Mouse (Mus musculus) MN1 (cell line): ENCODE data around the gene Chd5.
A peak's percentile ranks its signal among the peaks of the same experiment; 100 is the strongest.

Experiments
- DNase-seq: peaks from one replicate; pipeline ENCODE4 v3.0.0-alpha.2; 2016; ENCODE audit warnings: low spot score

The Chd5 gene

GRCm38 (mm10) chr4:152318517-152319234 lies 19.8 kb upstream of the Chd5 start, which contains the start of gene Rnf207:
Gene Rnf207, minus strand, starts transcription at chr4:152318993.
- peak; percentile 86 for DNase-seq

DNA sequence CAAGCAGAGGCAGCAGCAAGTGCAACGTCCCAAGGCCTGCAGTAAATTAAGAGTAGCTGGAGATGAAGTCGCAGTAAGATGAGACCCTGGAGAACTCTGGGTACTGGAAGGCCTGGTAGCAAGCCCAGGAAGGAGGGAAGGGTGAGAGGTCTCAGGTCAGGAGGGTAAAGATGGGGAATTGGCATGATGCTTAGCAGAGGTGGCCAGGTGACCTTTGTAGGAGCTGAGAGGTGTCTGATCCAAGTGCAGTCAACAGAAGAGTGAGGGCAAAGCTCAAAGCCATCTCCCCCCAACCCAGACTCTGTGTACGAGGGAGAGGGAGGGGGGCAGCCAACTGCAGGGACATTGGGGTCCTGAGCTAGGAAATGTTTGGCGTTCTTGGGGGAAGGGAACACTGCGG lies 17.0 kb upstream of the Chd5 start:
- no peak for DNase-seq

DNA sequence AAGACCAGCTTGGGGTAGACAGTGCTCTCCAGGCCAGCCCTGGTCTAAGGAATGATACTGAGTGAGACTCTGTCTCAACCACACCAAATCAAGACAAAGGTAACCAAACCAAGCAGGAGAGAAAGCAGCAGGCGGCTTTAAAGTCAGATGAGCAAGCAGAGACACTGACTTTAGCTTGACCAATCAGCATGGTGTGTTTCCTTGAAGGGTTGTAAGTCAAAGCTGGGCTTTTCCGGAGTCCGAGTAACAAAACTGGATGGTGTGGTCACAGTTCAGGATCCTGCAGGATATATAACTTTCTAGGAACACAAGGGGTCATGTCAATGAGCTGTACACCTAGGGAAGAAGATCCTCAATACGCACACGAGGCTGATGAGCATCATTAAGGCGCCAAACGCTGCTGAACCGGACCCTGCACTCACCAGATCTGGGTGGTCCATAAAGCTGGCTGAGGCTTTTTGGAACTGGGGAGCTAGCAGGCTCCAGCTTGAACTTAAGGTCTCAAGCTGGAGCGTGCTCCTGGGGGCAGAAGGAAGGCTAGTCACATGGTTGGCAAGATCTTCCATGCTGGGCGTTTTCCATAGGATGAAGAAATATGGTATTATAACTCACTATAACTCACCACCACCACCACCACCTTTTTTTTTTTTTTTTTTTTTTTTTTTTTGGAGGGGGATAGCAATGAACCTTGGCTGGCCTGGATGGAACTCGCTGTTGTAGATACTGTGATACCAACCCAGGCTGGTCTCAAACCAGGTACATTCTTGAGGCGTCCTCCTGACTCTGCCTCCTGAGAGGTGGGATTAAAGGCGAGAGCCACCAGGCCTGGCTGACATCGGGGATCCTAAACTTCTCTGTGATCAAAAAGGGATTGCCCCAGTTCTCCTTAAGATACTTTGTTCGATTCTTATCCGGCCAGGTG lies 13.5 kb upstream of the Chd5 start:
- no peak for DNase-seq

GRCm38 (mm10) chr4:152325574-152326411 lies 12.7 kb upstream of the Chd5 start, which contains the start of gene Rpl22:
Gene Rpl22, plus strand, starts transcription at chr4:152325742.
- DNase-seq, result peak; percentile 98

GRCm38 (mm10) chr4:152326543-152326942 lies 11.9 kb upstream of the Chd5 start:
- no peak for DNase-seq

DNA sequence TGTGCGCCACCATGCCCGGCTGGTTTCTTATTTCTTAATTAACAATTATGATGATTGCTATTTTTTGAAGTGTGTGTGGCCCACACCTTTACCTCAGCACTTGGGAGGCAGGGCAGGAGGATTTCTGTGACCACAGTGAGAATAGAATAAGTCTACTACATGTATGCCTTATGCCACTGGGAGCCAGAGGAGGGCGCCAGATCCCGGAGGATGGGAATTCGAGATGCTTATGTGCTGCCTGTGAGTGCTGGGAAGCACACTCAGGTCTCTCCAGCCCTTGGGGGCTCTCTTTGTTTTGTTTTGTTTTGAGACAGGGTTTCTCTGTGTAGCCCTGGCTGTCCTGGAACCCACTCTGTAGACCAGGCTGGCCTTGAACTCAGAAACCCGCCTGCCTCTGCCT lies 9.8 kb upstream of the Chd5 start:
- peak; percentile 69 for DNase-seq

GRCm38 (mm10) chr4:152332952-152333351 lies 5.5 kb upstream of the Chd5 start:
- peak; percentile 87 for DNase-seq

- DNase-seq, result no peak
Measured at GRCm38 (mm10) chr4:152333587-152333986, 4.9 kb upstream of the Chd5 start.

DNA sequence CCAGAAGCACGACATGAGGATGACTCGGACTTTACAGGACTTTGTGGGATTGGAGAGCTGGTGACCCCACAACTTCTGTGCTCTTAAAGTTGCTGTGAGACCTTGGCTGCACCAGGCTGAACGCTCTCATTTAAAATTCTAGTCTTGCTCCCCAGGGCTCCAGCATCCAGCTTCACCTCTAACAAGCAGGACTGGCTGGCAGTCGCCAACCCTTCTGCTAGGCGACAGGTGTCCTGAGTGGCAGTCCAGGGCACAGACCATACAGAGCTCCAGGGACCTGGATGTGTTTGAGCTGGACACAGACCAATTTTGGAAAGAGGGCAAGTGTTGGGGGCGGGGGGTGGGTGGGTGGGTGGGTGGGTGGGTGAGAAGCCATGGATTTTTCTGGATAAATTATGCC lies 679 bp upstream of the Chd5 start:
- DNase-seq, result no peak

GRCm38 (mm10) chr4:152339293-152339790 lies 891 bp downstream of the Chd5 start:
- DNase-seq, result peak; percentile 23

DNA sequence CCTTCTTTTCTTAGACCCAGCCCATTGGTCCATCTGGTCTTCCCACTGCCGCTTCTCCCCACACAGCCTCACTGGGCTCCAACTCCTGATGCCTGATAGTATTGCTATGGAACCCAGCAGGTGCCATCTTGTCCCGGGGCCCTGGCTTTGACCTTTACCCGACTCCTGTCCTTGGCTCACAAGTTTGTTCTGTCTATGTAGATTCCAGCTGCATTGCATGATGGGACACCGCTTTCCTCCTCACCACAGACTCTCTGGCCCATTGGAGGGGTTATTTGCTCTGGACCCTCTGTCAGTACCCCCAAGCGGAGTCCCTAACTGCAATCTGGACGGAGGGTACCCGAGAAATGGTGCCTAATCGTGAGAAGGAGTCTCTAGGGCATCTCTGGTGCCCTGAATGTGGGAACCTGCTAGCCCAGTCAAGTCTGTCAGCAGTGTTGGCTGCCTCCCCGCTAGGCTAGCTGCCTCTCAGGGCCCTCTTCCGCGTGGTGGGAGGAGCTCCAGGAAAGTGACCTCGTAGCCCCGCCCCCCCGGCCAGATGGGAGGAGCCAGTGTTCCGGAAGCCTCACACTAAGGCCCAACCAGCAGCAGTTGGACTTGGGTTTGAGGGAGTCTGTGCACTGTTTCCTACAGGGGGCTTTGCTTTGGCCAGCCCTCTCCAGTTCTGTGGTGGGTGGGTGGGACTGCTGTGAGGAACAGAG lies 2.3 kb downstream of the Chd5 start:
- no peak for DNase-seq

DNA sequence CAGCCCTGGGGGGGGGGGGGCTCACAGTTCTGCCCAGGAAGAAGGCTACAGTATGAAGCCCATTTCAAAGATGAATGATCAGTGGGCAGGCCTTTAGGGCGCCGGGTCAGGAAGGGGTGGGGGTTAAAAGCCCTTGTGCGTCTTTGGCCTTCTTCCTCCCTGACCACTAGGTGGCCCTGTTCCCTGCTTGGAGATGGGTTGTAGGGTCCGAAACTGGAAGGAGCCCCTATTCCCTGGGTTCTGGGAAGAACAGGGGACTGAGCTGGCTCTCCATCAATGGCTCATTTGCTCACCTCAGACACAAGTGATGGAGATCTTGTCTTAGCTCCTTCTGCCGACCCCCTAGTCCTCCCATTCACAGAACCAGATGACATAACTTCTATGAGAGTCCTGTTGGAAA lies 4.8 kb downstream of the Chd5 start:
- DNase-seq, result peak; percentile 71

- DNase-seq, result peak; percentile 42
Measured at GRCm38 (mm10) chr4:152344651-152345050, 6.2 kb downstream of the Chd5 start.

GRCm38 (mm10) chr4:152345120-152345889 lies 6.9 kb downstream of the Chd5 start:
- DNase-seq, result peak; percentile 86

DNA sequence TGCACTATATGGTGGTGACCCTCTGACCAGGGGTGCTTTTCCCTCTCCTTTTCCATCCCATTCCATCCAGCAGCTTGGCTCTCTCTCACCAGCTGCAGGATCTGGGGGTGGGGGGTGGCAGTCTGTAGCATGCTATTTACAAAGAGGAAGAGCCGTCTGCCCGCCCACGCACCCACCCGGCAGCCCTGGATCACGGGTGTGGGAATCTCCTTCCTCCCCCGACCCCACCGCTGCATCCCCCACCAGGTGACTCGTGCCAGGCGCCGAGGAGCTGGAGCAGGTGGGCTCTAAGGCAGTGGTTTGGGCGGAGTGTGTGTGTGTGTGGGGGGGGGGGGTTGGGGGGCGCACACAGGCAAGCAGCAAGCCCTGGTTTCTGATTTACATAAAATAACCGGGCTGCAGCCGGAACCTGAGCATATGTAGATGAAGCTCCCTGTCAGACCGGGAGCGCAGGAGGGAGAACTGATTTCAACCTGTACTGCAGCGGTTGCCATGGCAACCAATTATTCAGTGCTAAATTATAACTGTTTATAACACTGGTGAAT lies 11.5 kb downstream of the Chd5 start:
- DNase-seq, result peak; percentile 74

DNA sequence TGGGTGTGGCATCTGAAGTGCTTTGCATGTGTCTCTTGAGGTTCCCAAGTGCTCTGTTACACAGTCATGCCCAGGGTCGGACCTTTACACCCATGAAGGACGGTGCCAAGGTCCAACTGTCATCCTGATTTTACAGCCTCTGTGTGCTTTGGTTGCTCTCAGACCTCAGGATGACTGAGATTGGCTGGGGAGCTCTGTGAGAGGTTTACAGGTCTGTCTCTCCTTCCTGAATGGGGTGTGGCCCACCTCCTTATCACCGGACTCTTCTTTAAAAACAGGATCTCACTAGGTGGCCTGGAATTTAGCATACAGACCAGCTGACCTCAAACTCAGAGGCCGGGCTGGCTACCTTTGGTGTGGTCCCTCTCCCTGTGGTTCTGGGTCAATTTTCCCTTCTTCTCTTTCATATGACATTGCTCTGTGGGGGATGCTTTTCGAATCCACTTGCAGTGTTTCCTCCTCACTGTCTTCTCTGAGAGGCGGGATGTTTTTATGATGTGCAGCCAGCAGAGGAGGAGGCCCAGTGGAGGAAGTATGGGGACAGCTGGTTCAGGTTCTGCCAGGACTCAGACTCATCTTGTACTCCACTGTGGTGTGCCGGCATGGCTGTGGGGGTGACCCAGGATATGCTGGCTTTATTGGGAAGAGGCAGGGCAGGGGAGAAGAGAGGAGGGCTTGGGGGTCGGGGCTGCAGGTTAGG lies 12.4 kb downstream of the Chd5 start:
- peak; percentile 41 for DNase-seq

DNA sequence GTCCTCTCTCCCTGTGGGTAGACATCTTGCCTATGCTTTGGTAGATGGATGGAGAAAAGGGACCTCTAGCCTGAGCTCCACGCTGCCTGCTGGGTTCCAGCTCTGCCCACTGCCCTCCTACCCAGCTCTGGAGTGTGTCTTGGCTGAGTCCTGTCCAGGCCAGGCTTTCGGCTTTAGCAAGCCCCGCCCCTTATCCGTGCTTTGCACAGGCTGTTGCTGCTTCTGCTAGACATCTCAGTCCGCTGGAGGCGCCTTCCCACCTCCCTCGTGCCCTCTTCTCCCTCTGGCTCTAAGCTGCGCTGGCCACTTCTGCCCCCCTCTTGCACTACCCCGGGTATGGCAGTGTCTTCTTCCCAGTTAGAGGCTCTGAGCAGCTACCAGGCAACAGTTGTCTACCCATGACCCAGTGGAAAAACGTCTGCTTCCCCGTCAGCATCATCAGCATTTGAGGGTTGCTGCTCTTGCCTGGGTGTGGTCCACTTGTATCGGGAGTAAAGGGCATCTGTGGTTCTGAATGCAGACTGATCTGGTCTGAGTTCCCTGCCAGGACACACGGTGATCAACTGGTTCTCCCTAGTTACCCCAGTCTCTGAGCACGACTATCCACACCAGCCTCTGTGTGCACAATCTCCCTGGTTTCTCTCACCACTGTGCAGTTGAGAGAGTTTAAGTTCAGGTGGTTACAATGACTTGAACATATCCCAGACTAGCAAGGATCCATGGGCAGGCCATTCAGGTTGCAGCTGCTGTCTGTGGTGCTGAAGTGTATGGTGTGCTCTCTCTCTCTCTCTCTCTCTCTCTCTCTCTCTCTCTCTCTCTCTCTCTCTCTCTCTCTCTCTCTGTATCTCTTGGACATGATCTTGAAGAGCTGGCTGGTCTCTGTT lies 13.2 kb downstream of the Chd5 start:
- peak; percentile 92 for DNase-seq

GRCm38 (mm10) chr4:152353886-152354637 lies 15.6 kb downstream of the Chd5 start:
- no peak for DNase-seq
